Mouse (Mus musculus) myocyte (in vitro differentiated cells): Measurements from ENCODE around the gene Gm20696.

Experiments used
- MYOD1 ChIP-seq, 3 experiments: IDR thresholded peaks; one replicate each; pipeline ENCODE4 v1.6.1; 2011; ENCODE audit warnings: control low read depth in 2 of 3, low read depth in 2 of 3, mild to moderate bottlenecking in 2 of 3, moderate library complexity in 1 of 3; ENCODE audit not compliant: insufficient read length in 2 of 3, control insufficient read depth in 1 of 3
- POLR2A ChIP-seq: IDR thresholded peaks from one replicate; pipeline ENCODE4 v1.6.1; 2011; ENCODE audit warnings: low read depth, mild to moderate bottlenecking, control low read depth, moderate library complexity; ENCODE audit not compliant: insufficient read length
- POLR2AphosphoS2 ChIP-seq: IDR thresholded peaks from one replicate; pipeline ENCODE4 v1.6.1; 2011; ENCODE audit warnings: low read depth, control low read depth; ENCODE audit not compliant: insufficient read length

GRCm38 (mm10) chr6:99212461-99212860, 454.1 kb downstream of the Gm20696 start:
- TF ChIP-seq POLR2A (no peak), MYOD1 (IDR thresholded peaks at IDR 0.05; ENCODE audit: control insufficient read depth in 1 of 3, insufficient read length in 2 of 3, low read depth in 2 of 3) (no peak), POLR2AphosphoS2 (no peak)
